Mouse (Mus musculus) forebrain, embryonic 13.5 days (tissue): ENCODE measurements around the gene Pde1c. TPM values are rescaled to one million over a fixed set of nuclear protein-coding genes. Genes with fewer than 3 reads are reported as not detected.

Source experiments
- ATAC-seq: fragments of 200-750 bp; cut with Nextera tagmentation; 2 replicates; pipeline ENCODE4 v1.8.0; 2017
- H3K27ac ChIP-seq: fragments of 300-500 bp; sonication (generic); 2 replicates; pipeline ENCODE4 v1.5.1; 2015; ENCODE audit warnings: inconsistent platforms, mild to moderate bottlenecking, moderate library complexity
- H3K27me3 ChIP-seq: fragments of 300-500 bp; sonication (generic); 2 replicates; pipeline ENCODE4 v1.6.1; 2015; ENCODE audit warnings: mild to moderate bottlenecking, inconsistent platforms
- H3K36me3 ChIP-seq: fragments of 300-500 bp; sonication (generic); 2 replicates; pipeline ENCODE4 v1.6.1; 2015; ENCODE audit warnings: mild to moderate bottlenecking, inconsistent platforms; ENCODE audit not compliant: poor library complexity, severe bottlenecking
- H3K4me1 ChIP-seq: fragments of 300-500 bp; sonication (generic); 2 replicates; pipeline ENCODE4 v1.6.1; 2015; ENCODE audit warnings: inconsistent platforms
- H3K4me2 ChIP-seq: fragments of 300-500 bp; sonication (generic); 2 replicates; pipeline ENCODE4 v1.6.1; 2015; ENCODE audit warnings: inconsistent platforms, mild to moderate bottlenecking, moderate library complexity
- H3K4me3 ChIP-seq: fragments of 300-500 bp; sonication (generic); 2 replicates; pipeline ENCODE4 v1.5.1; 2015; ENCODE audit warnings: mild to moderate bottlenecking, inconsistent platforms
- H3K9ac ChIP-seq: fragments of 300-500 bp; sonication (generic); 2 replicates; pipeline ENCODE4 v1.6.1; 2015; ENCODE audit warnings: mild to moderate bottlenecking, inconsistent platforms
- H3K9me3 ChIP-seq: fragments of 300-500 bp; sonication (generic); replicated peaks from 2 replicates; pipeline ENCODE4 v1.6.1; 2016; ENCODE audit warnings: inconsistent platforms
- WGBS: fragments of 180-500 bp; shearing (Covaris S2); methylation state at CpG from one replicate; pipeline ENCODE4 v1.1.7; 2015; 5-methylcytosine and 5-hydroxymethylcytosine counted together
- polyA plus RNA-seq: library from polyadenylated mRNA; unstranded; fragments of >200 nt; fragmentation: Nextera tagmentation; extraction: Ambion mirVana; gene quantifications from 2 replicates; pipeline ENCODE4 v1.2.1, GENCODE M21; 2015

Gene Pde1c
- polyA plus RNA-seq, 1 experiment from 2014 or later = 9.6 TPM

DNA sequence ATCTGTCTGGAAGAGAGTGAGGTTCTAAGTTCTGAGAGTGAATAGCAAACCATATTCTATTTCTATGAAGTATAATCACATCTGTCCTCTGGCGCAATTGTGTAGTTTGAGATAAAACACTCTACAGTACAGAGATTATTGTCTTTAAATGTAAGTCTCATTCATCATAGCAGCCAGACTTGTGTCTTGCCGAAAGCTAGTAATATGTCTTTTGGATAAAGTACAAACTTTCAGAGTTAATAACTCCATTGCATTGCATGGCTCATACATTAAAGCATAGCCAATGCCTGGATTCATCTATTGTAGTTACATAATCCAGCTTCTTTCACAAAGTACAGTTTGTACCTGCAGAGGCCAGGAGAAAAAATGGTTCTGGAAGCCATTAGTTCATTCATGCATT lies 262.8 kb downstream of the Pde1c start:
- no peak for ATAC-seq
- Histone ChIP-seq H3K27ac (no peak overlapping the region), H3K27me3 (no peaks in the 10 kb centered on the region), H3K4me1 (no peaks in the 10 kb centered on the region), H3K4me2 (no peak overlapping the region), H3K4me3 (no peak overlapping the region), H3K36me3 (no peaks in the 10 kb centered on the region), H3K9ac (no peak overlapping the region), H3K9me3 (no peaks in the 10 kb centered on the region)
- WGBS = 93% methylated on average over 2 of the region's 2 CpGs

DNA sequence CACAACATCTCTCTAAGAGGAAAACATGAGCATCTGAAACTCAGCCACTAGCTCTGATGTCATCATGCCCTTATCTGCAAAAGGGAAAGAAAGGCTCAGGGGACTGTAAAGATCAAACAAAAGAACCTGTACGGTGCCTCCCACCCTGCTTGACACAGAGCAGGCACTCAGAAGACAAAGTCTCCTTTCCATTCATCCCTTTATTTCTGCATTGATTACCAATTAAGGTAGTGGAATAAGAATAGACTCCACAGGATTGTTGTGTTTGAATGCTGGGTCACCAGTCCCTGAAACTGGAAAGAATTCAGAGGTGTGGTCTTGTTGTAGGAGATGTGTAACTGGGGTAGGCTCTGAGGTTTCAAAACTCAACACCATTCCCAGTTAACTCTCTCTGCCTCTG lies 276.7 kb downstream of the Pde1c start:
- no peaks in the 10 kb centered on the region for H3K27me3 ChIP-seq
- 33% methylated on average over 1 of the region's 1 CpGs for WGBS
- no peaks in the 10 kb centered on the region for H3K4me1 ChIP-seq
- H3K9me3 ChIP-seq = no peaks in the 10 kb centered on the region
- H3K4me3 ChIP-seq = no peak overlapping the region
- H3K27ac ChIP-seq = no peak overlapping the region
- H3K4me2 ChIP-seq = no peak overlapping the region
- no peak for ATAC-seq
- no peak overlapping the region for H3K9ac ChIP-seq
- no peaks in the 10 kb centered on the region for H3K36me3 ChIP-seq

- no peak for ATAC-seq
- Histone ChIP-seq H3K4me1 (no peaks in the 10 kb centered on the region), H3K9ac (no peak overlapping the region), H3K9me3 (no peaks in the 10 kb centered on the region), H3K4me2 (no peak overlapping the region), H3K27me3 (no peaks in the 10 kb centered on the region), H3K36me3 (no peaks in the 10 kb centered on the region), H3K4me3 (no peak overlapping the region), H3K27ac (no peak overlapping the region)
- WGBS = 77% methylated on average over 2 of the region's 2 CpGs
Observed at GRCm38 (mm10) chr6:56289307-56289706, 279.6 kb downstream of the Pde1c start.

- no peak overlapping the region for H3K4me3 ChIP-seq
- H3K27ac ChIP-seq = no peak overlapping the region
- H3K27me3 ChIP-seq = no peaks in the 10 kb centered on the region
- no peak overlapping the region for H3K9ac ChIP-seq
- H3K4me1 ChIP-seq = no peaks in the 10 kb centered on the region
- no peak overlapping the region for H3K4me2 ChIP-seq
- WGBS = 91% methylated on average over 4 of the region's 4 CpGs
- no peaks in the 10 kb centered on the region for H3K9me3 ChIP-seq
- ATAC-seq = no peak
- H3K36me3 ChIP-seq = no peaks in the 10 kb centered on the region
Observed at GRCm38 (mm10) chr6:56284821-56285220, 284.1 kb downstream of the Pde1c start.

- Histone ChIP-seq H3K27ac (no peak overlapping the region), H3K9ac (no peak overlapping the region), H3K9me3 (no peaks in the 10 kb centered on the region), H3K36me3 (no peaks in the 10 kb centered on the region), H3K27me3 (no peaks in the 10 kb centered on the region), H3K4me1 (no peaks in the 10 kb centered on the region), H3K4me3 (no peak overlapping the region), H3K4me2 (no peak overlapping the region)
- 81% methylated on average over 1 of the region's 1 CpGs for WGBS
- no peak for ATAC-seq
Observed at GRCm38 (mm10) chr6:56275461-56275860, 293.4 kb downstream of the Pde1c start.

DNA sequence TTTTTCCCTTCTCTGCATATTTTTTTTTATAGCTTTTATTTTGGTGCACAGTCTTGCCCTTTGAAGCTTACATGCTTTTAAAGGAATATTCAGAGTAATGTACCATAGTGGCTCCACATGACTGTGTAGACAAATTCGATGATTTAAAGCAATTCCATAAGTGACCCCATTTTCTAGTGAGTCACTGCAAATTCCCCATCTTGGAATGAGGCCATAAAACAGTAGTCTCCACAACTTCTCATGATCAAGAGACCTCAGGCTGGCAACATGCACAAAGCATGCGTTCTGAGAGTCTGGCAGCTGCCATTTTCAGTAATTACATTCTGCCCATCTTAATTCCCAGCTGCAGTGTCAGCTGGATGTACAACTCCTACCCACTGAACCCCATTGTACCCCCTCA lies 297.2 kb downstream of the Pde1c start:
- no peaks in the 10 kb centered on the region for H3K36me3 ChIP-seq
- no peaks in the 10 kb centered on the region for H3K4me1 ChIP-seq
- WGBS = 80% methylated on average over 2 of the region's 2 CpGs
- no peak overlapping the region for H3K4me2 ChIP-seq
- no peak for ATAC-seq
- H3K4me3 ChIP-seq = no peak overlapping the region
- H3K9me3 ChIP-seq = no peaks in the 10 kb centered on the region
- H3K27ac ChIP-seq = no peak overlapping the region
- H3K27me3 ChIP-seq = no peaks in the 10 kb centered on the region
- no peak overlapping the region for H3K9ac ChIP-seq

DNA sequence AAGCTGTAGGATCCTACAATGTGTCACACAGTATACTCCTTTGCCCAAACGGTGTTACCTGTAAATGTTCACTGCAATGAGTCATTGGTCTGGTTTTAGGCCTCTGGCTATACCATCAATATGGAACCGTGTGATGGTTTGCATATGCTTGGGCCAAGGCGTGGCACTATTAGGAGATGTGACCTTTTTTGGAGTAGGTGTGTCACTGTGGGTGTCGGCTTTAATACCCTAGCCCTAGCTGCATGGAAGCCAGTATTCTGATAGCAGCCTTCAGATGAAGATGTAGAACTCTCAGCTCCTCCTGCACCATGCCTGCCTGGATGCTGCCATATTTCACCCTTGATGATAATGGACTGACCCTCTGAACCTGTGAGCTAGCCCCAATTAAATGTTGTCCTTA lies 304.4 kb downstream of the Pde1c start:
- 94% methylated on average over 4 of the region's 4 CpGs for WGBS

GRCm38 (mm10) chr6:56260118-56260517 lies 308.8 kb downstream of the Pde1c start:
- no peak overlapping the region for H3K27ac ChIP-seq
- H3K4me3 ChIP-seq = no peak overlapping the region
- no peak for ATAC-seq
- no peak overlapping the region for H3K4me2 ChIP-seq
- H3K36me3 ChIP-seq = no peaks in the 10 kb centered on the region
- H3K27me3 ChIP-seq = no peaks in the 10 kb centered on the region
- 80% methylated on average over 3 of the region's 3 CpGs for WGBS
- no peak overlapping the region for H3K9ac ChIP-seq
- no peaks in the 10 kb centered on the region for H3K4me1 ChIP-seq
- no peaks in the 10 kb centered on the region for H3K9me3 ChIP-seq

More for the DNA sequence above, 304.4 kb downstream of the Pde1c start:
- Histone ChIP-seq H3K27ac (no peak overlapping the region), H3K27me3 (no peaks in the 10 kb centered on the region), H3K4me3 (no peak overlapping the region), H3K9me3 (no peaks in the 10 kb centered on the region), H3K36me3 (no peaks in the 10 kb centered on the region), H3K9ac (no peak overlapping the region), H3K4me1 (no peaks in the 10 kb centered on the region), H3K4me2 (no peak overlapping the region)
- ATAC-seq = no peak

DNA sequence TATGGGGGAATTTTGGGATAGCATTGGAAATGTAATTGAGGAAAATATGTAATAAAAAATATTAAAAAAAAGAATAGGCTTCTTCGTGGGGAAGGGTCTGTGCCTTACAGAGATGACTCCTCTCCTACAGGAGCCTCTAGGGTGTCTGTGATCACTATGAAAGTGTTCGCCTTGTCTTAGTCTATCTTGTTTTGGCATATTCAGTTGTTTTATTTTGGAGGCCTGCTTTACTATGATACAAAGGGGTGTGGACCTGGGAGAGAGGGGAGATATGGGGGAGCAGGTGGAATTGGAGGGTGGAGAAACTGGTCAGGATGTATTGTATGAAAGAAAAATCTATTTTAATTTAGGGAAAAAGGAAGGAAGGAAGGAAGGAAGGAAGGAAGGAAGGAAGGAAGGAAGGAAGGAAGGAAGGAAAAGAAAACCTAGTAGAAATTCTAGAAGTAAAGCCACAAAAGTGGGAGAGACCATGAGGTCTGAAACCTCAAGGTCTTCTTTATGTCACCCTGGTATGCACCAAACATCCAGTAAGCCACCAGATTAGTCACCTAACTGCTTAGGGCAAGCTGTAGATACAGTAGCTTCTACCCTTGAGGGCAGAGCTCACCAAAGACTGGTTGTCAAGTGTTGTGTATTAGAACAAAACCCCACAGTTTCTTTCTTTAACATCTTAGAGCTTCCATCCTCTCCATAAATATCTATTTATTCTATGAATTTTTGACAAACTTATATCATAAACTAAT lies 311.2 kb downstream of the Pde1c start:
- H3K27ac ChIP-seq = no peak overlapping the region
- no peak overlapping the region for H3K4me3 ChIP-seq
- WGBS = 96% methylated on average over 2 of the region's 2 CpGs
- no peak overlapping the region for H3K9ac ChIP-seq
- no peak for ATAC-seq
- no peaks in the 10 kb centered on the region for H3K27me3 ChIP-seq
- no peak overlapping the region for H3K4me2 ChIP-seq
- no peaks in the 10 kb centered on the region for H3K9me3 ChIP-seq
- H3K36me3 ChIP-seq = no peaks in the 10 kb centered on the region
- H3K4me1 ChIP-seq = no peaks in the 10 kb centered on the region

DNA sequence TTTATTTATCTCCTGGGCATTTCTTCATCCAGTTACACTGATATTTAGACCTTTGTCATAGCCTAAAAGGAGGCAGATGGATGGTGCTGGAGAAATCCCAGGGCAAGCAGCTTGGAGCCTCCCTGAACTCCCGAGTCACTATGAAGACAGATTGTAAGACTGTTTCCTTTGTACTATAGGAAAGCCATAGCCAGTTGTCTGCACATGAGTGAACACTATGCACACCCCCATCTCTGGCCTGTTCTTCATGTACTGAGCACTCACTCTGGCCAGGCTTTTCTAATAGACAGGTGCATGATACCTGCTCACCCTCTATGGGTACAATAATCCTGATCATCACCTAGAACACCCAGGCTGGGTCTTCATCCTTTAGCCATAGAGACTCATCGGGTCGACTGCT lies 318.8 kb downstream of the Pde1c start:
- Histone ChIP-seq H3K4me1 (no peaks in the 10 kb centered on the region), H3K36me3 (no peaks in the 10 kb centered on the region), H3K4me3 (no peak overlapping the region), H3K4me2 (no peak overlapping the region), H3K9ac (no peak overlapping the region), H3K27me3 (no peaks in the 10 kb centered on the region), H3K27ac (no peak overlapping the region), H3K9me3 (no peaks in the 10 kb centered on the region)
- WGBS = 82% methylated on average over 3 of the region's 3 CpGs
- no peak for ATAC-seq

GRCm38 (mm10) chr6:56191426-56192140 lies 377.3 kb downstream of the Pde1c start:
- Histone ChIP-seq H3K27ac (no peak overlapping the region), H3K9ac (no peak overlapping the region), H3K4me3 (no peak overlapping the region), H3K27me3 (no peaks in the 10 kb centered on the region), H3K4me2 (no peak overlapping the region), H3K9me3 (no peaks in the 10 kb centered on the region), H3K4me1 (no peaks in the 10 kb centered on the region), H3K36me3 (no peaks in the 10 kb centered on the region)
- 46% methylated on average over 1 of the region's 1 CpGs for whole genome bisulfite sequencing
- ATAC-seq = no peak

DNA sequence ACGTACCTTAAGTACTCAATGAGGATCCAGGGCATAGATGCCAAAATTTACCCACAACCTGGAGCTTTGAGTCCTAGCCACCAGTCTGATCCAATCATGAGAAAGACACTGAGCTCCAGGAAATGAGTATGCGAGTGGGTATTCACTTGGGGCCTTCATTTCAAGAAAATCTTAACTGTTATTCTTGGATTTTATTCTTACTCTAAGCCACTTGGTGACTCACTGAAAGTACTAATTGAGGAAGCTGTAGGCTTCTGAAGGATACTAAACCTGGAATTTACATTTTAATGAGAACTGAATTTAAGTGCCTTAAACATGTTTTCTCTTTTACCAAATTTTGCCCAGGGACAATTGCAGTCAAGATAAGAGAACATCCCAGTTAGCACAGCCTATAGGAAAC lies 392.4 kb downstream of the Pde1c start:
- Histone ChIP-seq H3K27ac (no peak overlapping the region), H3K27me3 (no peaks in the 10 kb centered on the region), H3K9me3 (no peaks in the 10 kb centered on the region), H3K4me1 (no peaks in the 10 kb centered on the region), H3K4me2 (no peak overlapping the region), H3K9ac (no peak overlapping the region), H3K4me3 (no peak overlapping the region), H3K36me3 (no peaks in the 10 kb centered on the region)
- WGBS = 86% methylated on average over 2 of the region's 2 CpGs
- no peak for ATAC-seq

DNA sequence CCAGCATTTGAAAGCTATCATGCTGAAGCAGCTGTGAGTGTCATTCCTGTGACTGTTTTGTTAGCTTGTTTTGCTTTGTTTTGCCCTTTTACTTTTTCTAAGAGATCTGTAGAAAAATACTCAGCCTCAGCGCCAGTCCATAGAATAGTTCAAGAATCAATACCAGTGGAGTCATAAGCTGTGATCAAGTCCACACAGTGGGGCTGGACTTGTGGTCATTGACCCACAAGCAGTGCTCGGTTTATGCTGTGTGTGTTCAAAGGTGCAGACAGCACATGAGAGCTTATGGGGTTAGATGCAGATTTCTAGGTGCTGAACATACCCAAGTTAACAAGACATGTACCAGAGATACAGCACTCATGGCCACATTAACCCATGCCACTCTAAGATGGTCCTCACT lies 396.7 kb downstream of the Pde1c start:
- no peaks in the 10 kb centered on the region for H3K9me3 ChIP-seq
- no peaks in the 10 kb centered on the region for H3K27me3 ChIP-seq
- 86% methylated on average over 2 of the region's 2 CpGs for WGBS
- H3K4me2 ChIP-seq = no peak overlapping the region
- H3K4me1 ChIP-seq = no peaks in the 10 kb centered on the region
- no peaks in the 10 kb centered on the region for H3K36me3 ChIP-seq
- no peak overlapping the region for H3K27ac ChIP-seq
- no peak for ATAC-seq
- H3K4me3 ChIP-seq = no peak overlapping the region
- H3K9ac ChIP-seq = no peak overlapping the region
